Mouse (Mus musculus) heart, postnatal 10 days (tissue): ENCODE measurements around the gene Cd274. TPM values are rescaled to one million over a fixed set of nuclear protein-coding genes. Genes with fewer than 3 reads are reported as not detected.

Source experiments
- DNase-seq, 2 experiments: peaks; one replicate each; pipeline ENCODE4 v3.0.0; 2021
- intact Hi-C: fragments of 180-260 bp; cut with DNase I; formaldehyde crosslinking; loops from one replicate; pipeline ENCODE4 v1.15.1; 2025
- total RNA-seq, 2 experiments: library from RNA; stranded (reverse); gene quantifications; 2 replicates each; pipeline ENCODE4 v1.2.3; 2021

Cd274 gene
- total RNA-seq, 2 experiments from 2014 or later: 1.7 to 2.0 TPM

- intact Hi-C loops: no loop called here
- DNase-seq: no peak
These were observed 4.9 kb upstream of the Cd274 start for GRCm38 (mm10) chr19:29362173-29362930.

- DNase-seq: no peak
- intact Hi-C loops: no loop called here
These were observed 3.7 kb upstream of the Cd274 start for GRCm38 (mm10) chr19:29363557-29363956.

GRCm38 (mm10) chr19:29364076-29364475 is 3.2 kb upstream of the Cd274 start:
- DNase-seq: no peak
- intact Hi-C loops: no loop called here

- intact Hi-C loops: no loop called here
- no peak for DNase-seq
These were observed 2.1 kb upstream of the Cd274 start for GRCm38 (mm10) chr19:29365105-29365504.

- intact Hi-C loops: no loop called here
- peak in 1 of 2 experiments; percentile 25 for DNase-seq
These were observed 858 bp upstream of the Cd274 start for GRCm38 (mm10) chr19:29366226-29366968.

GRCm38 (mm10) chr19:29368041-29368440 is 786 bp downstream of the Cd274 start:
- no peak for DNase-seq
- intact Hi-C loops: no loop called here

GRCm38 (mm10) chr19:29368671-29369309 is 1.5 kb downstream of the Cd274 start:
- intact Hi-C loops: no loop called here
- DNase-seq: no peak

GRCm38 (mm10) chr19:29370112-29370511 is 2.9 kb downstream of the Cd274 start:
- DNase-seq: no peak
- intact Hi-C loops: no loop called here

- intact Hi-C loops: no loop called here
- DNase-seq: no peak
These were observed 3.5 kb downstream of the Cd274 start for GRCm38 (mm10) chr19:29370545-29371283.

GRCm38 (mm10) chr19:29371284-29372081 is 4.2 kb downstream of the Cd274 start:
- intact Hi-C loops: no loop called here
- DNase-seq: no peak

- intact Hi-C loops: no loop called here
- peak in 1 of 2 experiments; percentile 27 for DNase-seq
These were observed 4.9 kb downstream of the Cd274 start for GRCm38 (mm10) chr19:29372138-29372537.

GRCm38 (mm10) chr19:29372621-29373020 is 5.4 kb downstream of the Cd274 start:
- DNase-seq: no peak
- intact Hi-C loops: no loop called here

GRCm38 (mm10) chr19:29373438-29373837 is 6.2 kb downstream of the Cd274 start:
- no peak for DNase-seq
- intact Hi-C loops: no loop called here

GRCm38 (mm10) chr19:29374947-29375346 is 7.7 kb downstream of the Cd274 start:
- intact Hi-C loops: no loop called here
- no peak for DNase-seq

GRCm38 (mm10) chr19:29376382-29376781 is 9.1 kb downstream of the Cd274 start:
- intact Hi-C loops: no loop called here

GRCm38 (mm10) chr19:29379839-29380603 is 12.8 kb downstream of the Cd274 start:
- intact Hi-C loops: no loop called here
- no peak for DNase-seq

More at GRCm38 (mm10) chr19:29376382-29376781, 9.1 kb downstream of the Cd274 start:
- DNase-seq: no peak

- intact Hi-C loops: no loop called here
- DNase-seq: no peak
These were observed 16.1 kb downstream of the Cd274 start for GRCm38 (mm10) chr19:29383368-29383767.

- no peak for DNase-seq
- intact Hi-C loops: no loop called here
These were observed 17.2 kb downstream of the Cd274 start for GRCm38 (mm10) chr19:29384412-29384811.

GRCm38 (mm10) chr19:29384994-29385393 is 17.7 kb downstream of the Cd274 start:
- intact Hi-C loops: no loop called here
- DNase-seq: no peak
